Mouse (Mus musculus): ENCODE measurements at regions not wholly inside any gene's neighbourhood (a gene's known extent, or its start where the extent isn't known, plus 50 kb on each side); places are given as distances from the start of the nearest gene placed in this dataset.

GRCm38 (mm10) chr14:115042055-115042564 is 49.9 kb upstream of the Gpc5 start:
- no peak for TF ChIP-seq CTCF (IDR thresholded peaks at IDR 0.05; ENCODE audit: borderline replicate concordance, insufficient read depth, low read length)
- TF ChIP-seq POLR2A (IDR thresholded peaks at IDR 0.05; ENCODE audit: low read depth, low read length), result peak; percentile 41; the same call in 1 of the 2 replicates
